Mouse (Mus musculus): ENCODE measurements at regions not wholly inside any gene's neighbourhood (a gene's known extent, or its start where the extent isn't known, plus 50 kb on each side); places are given as distances from the start of the nearest gene placed in this dataset.

DNA sequence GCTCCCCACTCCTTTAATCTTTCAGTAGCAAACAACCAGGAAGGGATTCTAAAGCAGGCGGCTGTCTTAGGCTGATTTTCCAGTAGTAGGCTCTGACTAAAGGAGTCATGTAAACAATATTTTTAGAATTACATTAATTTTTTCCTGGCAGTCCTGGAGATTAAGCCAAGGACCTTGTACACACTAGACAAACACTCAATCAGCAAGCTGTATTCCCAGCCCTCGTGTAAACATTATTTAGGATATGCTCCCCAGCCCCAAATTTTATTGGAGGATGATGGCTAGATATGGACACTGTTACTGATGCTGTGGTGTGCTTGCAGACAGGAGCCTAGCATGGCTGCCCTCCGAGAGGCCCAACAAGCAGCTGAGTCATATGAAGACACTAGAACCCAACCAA, 56.6 kb upstream of the Chd6 start:
- DNase-seq = peak; percentile 55

DNA sequence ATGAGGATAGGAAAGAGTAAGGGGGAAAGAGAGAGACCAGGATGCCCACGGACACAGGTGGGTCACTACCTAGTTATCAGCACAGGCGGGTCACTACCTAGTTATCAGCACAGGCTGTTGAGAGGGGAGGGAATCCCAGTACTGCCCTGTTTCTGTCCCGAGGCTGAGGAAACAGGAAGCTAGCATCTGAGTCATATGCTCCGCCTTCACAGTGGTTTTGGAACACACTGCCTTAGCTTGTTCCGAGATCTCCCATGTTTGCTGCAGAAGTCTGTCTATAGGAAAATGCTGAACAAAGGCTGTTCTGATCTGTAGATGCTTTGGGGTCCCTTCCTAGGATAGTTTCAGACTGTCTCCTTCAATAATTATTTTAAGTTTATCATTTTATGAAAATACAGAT, 55.4 kb upstream of the Chd6 start:
- peak; percentile 57 for DNase-seq
